Mouse (Mus musculus) heart, postnatal 10 days (tissue): ENCODE measurements at regions not wholly inside any gene's neighbourhood (a gene's known extent, or its start where the extent isn't known, plus 50 kb on each side); places are given as distances from the start of the nearest gene placed in this dataset.

ENCODE experiments used
- DNase-seq, 2 experiments: peaks; one replicate each; pipeline ENCODE4 v3.0.0; 2021
- intact Hi-C: fragments of 180-260 bp; cut with DNase I; formaldehyde crosslinking; loops from one replicate; pipeline ENCODE4 v1.15.1; 2025

DNA sequence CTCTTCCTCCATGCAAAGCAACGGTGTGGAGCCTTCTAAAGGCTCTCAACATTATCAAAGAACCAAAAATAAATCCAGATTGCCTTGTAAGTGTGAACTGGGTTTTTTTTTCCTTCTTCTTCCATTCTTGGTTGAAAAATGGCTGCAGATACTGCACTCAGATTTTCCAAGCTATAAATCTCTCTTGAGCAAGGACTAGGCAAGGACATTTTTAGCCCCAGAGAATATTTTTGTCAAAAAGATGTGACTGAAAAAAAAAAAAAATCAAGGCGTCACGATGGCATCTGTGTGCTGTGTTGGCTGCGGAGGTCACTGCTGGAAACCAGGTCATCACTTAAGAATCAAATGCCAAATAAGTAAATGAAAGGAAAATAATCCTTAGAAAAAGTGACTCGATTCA lies 386.9 kb downstream of the Wdr11 start:
- intact Hi-C loops, result no loop called here
- DNase-seq, result no peak

DNA sequence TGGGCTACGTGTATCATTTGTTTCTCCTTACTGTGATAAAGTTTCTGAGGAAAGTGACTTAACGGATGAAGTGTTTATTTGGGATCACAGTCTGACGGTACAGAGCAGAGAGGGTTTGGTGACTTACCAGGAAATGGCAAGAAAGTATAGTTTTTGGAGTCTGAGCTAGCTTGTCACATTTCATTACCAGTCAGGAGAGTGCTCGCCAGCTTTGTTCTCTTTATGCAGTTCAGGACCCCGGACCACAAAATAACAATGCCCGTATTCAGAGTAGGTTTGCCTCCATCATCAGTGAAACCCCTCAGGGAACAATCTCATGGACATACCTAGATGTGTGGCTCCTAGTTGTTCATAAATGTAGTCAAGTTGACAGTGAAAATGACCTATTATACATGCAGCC lies 387.7 kb downstream of the Wdr11 start:
- intact Hi-C loops, result no loop called here
- DNase-seq, result no peak

DNA sequence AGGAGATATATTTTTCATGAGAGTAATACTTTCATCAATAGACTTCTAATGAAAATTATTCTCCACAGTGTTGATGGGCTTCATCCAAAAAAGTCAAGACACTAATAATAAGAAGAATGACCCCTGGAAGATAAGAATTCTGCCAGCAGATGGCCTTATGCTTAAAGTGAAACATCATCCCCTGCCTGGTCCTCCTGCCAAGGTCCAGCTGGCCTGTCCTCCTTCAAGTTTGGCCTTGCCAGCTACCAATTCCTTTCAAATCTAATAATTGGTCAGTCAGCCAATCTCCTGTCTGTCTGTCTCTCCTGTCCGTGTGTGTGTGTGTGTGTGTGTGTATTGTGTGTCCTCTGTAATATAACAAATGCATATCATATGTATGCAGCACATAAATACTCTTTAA lies 388.8 kb downstream of the Wdr11 start:
- intact Hi-C loops, result no loop called here
- no peak for DNase-seq

DNA sequence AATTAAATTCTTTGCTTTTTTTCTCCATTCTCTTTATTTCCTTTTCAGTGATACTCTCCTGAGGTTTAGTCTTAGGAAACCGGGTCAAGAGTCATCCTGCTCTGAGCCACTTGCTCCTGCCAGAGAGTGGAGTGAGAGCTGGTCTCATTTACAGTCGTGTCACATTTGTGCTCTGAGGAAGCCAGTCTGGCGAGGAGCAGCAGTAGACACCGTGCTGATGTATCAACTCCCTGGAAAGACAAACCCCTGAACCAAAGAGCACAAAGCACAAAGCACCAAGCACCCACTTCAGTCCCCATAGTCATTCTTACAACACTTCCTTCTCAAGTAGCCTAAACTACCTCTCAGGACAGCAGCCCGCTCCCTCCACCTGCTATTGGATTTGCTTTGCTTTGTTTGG lies 390.7 kb downstream of the Wdr11 start:
- intact Hi-C loops, result no loop called here

DNA sequence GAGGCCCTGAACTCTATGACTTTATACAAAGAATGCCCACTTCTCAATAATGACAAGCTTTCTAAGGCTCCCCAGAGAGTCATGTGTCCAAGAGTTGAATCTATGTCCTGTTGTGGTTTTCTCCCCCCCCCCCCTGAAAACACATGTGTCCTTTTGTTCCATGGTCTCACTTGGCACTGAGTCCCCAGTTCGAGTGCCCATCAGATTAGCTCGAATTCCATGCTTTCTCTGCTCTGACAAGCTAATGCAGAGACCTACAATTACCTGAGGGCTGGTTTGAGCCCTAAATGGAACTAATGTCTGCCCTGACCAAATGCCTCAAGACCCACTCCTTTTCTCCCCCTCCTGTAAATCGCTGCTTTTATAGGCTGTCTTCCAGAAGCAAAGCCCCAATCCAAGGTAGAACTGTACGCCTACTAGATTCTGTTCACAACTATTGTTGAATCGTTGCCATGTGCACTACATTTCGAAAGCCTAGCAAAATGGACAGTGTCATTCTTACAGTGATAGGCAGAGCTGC lies 392.0 kb downstream of the Wdr11 start:
- intact Hi-C loops, result no loop called here
- DNase-seq, result peak in 1 of 2 experiments; percentile 21

More for the DNA sequence above, 390.7 kb downstream of the Wdr11 start:
- DNase-seq, result no peak

DNA sequence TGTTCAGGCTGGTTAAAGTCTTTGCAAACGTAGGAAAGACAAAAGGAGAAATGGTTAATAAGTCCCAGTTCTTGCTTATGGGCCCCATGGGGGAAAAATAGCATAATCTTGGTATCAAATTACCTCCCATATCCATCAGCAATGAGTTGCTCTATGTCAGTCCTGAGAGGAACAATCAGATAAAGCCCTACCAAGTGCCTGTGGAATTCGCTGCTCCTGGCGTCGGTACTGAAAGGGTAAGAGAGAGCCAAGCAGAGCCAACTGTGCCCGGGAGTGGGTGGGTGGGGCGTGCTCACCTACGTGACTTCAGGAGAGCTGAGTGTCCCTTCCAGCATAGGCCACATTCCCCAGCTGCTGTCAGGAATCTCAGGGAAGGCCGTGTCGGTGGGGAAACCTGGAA lies 392.7 kb downstream of the Wdr11 start:
- no peak for DNase-seq
- intact Hi-C loops, result no loop called here

DNA sequence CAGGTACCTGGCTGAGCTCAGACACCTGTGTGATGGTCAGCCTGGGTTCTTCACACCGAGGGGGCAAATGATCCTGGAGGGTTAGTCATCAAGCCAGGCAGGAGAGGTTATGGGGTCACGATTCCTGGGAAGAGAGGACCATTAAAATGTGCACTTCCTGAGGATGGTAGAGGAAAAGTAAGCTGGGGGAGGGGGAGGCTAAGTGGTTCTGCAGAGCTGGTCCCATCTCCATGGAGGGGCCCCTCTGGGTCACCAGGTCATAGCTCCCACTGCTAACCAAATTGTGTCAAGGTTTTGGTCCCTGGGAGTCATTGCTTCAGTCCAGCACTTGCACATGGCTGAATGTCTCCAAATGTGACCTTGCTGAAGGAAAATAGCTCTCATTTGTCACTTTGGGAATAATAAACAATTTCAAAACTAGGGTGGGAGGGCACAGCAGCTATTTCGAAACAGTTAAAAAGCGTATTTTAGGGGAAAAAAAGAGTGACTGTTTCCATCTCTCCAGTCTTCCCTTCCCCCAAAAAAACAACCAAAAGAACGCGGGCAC lies 395.5 kb downstream of the Wdr11 start:
- intact Hi-C loops, result no loop called here
- DNase-seq, result no peak

DNA sequence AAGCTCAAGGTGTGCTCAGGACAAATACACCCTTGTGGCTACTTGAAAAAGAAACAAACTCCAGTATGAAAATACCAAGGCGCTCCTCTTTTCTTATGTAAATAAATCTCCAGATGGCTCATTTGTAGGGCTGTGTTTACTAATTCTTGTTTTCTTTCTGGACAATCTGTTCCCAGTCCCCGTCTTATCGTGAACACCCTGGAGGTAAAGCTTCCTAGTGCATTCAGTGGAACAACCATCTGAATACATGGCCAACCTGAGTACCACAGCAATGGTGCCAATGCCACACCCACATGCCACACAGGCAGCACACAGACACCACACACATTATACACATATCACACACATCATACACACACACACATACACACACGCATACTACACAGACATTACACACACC lies 396.1 kb downstream of the Wdr11 start:
- intact Hi-C loops, result no loop called here
- DNase-seq, result no peak

DNA sequence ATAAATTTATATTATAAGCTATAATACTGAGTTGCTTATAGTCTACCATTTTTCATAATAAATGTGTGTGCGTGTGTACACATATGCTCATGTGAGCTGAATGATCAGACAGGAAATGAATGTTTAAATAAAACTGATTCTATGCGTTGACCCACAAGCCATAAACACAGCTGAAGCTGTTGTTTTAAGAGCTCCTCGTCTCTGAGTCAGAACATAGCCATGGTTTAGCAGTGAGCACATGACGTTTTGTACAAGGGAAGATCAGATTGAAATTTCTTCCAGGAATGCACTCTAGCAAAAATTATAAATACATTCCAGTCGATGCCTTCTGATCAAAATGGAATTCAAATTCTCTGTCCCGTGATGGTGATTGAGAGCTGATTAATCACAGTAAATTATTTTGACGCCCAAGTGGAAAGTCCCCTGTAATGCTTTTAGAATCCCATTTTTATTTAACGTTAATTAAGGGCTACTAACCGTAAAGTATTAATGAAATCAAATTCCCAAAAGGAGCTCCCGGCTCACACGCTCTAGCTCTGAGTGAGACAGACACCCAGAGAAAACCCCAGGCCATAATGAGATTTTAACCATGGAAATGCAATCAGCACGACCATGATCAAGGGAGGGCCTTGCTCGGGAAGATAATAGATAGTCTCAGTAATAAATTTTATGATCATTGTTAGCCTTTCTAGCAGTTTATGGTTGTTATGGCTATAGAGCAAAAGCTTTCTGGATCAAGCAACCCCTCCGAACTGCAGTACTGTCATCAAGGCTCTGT lies 402.0 kb downstream of the Wdr11 start:
- intact Hi-C loops, result no loop called here
- DNase-seq, result no peak

DNA sequence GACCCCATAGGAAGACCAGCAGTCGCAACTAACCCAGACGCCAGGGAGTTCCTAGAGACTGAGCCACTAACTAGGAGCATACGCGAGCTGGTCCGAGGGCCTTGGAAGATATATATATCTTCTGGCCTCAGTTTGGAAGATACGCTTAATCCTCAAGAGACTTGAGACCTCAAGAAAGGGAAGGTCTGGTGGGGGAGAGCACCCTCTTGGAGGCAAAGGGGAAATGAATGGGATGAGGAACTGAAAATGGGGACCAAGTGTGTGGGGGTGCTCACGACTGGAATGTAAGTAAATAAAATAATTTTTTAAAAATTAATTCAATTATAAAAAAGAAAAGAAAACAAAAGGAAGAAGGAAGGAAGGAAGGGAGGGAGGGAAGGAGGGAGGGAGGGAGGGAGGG lies 403.9 kb downstream of the Wdr11 start:
- intact Hi-C loops, result no loop called here
- no peak for DNase-seq

DNA sequence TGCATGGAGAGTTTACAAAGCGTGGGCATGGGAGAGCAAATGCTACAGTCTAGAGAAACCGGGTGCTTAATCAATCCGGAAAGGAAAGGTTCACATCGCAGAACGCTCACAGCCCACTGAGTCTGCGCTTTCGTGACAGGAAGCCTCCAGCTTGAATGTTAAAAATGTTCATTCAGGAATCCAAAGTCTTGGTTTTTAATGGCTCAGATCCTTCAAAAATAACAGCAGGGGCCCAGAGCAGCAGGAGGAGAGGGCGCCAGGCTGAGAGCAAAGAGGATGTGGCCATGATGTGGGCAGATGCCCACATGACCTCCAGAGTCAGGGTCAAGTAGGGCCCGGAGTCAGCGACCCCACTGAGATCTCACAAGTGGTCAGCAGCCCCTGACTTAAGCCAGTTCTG lies 409.4 kb downstream of the Wdr11 start:
- DNase-seq, result no peak

DNA sequence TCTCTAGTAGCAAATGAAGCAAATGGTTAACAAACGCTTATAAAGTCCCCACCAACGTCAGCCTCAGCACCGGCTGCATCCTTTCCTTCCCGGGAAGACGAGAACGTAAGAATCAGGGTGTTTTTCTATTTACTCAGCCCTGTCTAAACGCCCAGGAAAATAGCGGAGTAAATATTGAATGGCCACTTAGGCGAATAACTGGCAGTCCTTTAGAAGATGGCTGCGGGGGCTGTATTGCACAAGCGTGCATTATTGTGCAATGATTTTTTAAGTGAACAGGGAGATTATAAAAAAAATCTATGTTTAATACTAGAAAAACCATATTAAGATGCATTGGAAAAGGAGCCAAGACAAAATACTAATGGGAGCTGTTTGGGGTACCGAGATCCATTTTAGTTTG lies 410.3 kb downstream of the Wdr11 start:
- intact Hi-C loops, result no loop called here
- DNase-seq, result no peak

More for the DNA sequence above, 409.4 kb downstream of the Wdr11 start:
- intact Hi-C loops, result no loop called here

DNA sequence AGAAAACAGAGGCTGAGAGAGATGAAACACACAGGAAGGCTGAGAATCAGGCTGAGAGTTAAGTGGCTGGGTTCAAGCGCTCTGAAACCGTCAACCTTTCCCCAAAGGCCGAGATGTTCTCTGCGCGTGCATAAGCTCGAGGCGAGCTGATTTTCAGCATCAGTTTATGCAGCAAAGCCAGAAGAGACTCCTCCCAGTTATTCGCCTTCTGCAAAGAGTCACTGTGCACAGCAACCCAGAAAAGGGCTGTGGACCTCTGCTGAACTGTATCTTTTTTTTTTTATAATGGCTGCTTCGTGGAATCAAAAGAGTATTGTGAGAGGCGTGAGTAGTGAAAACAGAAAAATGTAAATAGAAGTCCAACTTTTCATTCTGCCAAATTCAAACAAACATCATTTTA lies 413.7 kb downstream of the Wdr11 start:
- intact Hi-C loops, result no loop called here
- DNase-seq, result no peak

DNA sequence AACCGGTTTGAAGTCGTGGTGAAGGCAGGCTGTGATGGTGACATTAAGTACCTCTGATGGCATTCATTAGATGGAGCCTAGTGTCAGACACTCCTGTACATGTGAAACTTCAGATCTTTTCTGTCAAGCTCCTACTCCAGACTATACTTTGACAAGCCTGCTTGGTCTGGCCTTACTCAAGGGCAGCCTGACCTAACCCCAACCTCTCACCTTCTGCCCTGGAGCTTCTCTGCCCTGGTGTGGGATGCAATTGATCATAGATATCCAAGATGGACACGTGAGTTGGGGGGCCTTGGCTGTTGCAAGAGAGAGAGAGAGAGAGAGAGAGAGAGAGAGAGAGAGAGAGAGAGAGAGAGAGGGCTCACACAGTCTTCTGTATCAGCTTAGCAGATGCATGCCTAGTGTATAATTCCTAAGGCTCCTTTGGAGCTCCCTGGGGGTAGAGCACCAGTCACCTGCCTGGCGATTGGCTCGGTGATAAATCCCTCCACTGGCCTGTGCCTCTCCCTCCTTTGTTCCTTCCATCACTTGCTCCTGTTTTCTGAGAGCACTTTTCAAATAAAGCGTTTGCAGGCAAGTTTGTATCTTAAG lies 416.4 kb downstream of the Wdr11 start:
- intact Hi-C loops, result no loop called here
- DNase-seq, result no peak

DNA sequence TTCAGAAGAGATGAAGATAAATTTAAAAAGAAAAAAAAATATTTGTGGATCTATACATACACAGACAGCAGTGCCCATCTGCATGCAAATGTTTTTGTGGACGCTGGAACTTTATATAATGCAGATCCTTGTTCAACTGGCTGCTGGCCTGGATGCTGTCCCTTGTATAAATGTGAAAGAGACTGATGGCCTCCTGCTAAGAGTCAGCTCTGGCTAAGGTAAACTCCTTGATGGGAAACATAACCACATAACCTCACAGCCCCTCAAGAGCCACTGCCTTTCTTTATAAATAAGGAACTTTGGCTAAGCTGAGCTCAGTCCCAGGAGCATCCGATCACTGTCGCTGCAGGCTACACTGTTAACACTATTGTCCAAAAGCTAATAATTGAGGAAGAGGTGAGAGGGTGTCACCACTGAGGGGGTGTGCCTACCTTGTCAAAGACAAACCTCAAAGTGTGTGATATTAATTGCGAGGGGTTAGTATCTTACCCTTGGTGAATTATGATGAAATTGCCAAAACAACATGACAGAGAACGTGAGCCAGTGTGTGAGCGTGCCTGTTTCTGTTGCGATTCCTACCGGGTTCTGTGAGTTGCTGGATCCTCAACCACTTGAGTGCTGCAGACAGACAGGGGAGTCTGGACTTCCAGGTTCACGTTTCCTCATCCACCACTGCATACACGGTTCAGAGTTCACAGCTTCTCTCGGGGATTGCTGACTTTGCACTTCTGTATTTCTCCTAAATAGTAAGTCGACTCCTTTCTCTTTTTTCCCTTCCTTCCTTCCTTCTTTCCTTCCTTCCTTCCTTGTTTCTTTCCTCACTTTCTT lies 417.1 kb downstream of the Wdr11 start:
- intact Hi-C loops, result no loop called here
- no peak for DNase-seq

DNA sequence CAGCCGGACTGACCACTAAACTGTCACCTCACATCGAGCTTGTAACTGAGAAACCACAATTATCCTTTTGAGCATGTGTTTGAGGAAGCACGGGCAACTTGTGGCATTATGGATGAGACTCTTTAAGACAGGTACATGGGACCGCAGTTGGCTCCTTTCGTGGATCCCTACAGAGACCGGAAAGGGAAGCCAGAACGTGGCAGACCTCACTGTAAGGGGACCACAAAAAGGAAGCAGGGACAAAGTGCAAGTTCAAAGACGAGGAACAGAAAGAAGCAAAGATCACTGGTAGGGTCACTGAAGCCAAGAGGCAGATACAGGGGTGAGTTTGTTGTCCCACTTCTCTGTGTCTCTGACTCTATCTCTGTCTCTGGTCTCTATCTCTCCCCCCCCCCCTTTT lies 420.4 kb downstream of the Wdr11 start:
- no peak for DNase-seq
- intact Hi-C loops, result no loop called here

DNA sequence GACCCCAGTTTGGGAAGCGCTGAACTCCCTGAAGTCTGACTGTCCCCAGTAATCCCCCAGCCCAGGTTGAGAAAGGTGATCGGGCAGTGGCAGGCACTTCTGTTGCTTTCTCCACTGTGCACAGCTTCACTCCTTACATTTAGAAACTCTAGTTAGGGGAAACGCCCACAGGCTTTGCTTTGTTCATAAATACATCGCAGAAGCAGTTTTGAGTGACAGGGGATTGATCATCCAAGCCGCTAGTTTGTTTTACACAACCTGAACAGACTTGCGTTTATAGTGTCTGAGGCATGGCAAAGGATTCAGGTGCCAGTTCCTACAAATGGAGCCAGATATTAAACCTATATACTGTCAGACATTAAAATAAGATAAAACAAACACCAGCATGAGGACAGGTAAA lies 421.4 kb downstream of the Wdr11 start:
- intact Hi-C loops, result no loop called here
- no peak for DNase-seq

DNA sequence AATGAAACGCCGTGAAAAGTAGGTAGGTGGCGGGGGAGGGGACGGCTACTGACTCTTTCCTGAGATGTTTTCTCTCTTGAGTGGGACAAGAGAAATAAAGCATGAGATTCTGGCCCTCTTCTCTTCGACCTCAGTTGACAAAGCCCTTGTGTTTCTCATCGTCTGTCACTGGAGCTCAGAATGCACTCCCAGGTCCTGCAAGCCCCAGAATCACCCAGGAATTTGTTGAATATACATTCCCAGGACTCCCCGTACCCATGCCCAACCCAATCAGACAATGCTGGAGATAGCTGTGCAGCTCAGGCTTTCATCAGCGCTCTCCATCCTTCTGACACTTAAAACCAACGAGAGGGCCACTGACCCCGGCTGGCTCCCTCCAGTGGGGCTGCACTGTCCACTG lies 422.9 kb downstream of the Wdr11 start:
- intact Hi-C loops, result no loop called here

DNA sequence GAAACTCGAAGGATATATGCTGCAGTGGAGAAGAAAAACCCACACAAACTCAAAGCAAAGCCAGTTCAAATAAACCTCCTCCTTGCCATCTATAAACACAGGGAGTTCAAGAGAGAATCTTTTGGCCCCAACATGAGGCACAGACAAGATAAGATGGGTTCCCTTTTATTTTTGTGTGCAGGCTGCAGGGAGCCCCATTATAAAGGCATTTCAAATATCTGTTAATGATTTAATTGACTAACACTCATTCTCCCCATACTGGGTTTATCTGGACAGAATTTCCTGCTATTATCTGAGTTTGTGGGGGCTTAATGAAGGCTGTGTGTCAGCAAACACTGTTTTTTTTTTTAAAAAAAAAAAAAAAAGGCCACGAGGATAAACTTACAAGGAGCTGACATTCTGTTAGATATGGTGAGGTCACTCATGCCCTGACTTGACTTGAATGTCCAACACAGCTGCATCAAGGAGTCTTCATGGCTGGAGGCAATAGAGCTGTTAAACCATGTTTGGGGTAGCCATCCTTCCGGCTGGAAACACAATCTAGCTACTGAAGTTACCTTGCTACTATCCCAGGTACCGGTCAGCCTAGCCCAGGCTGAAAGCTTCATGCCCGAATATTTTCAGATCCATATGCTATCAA lies 423.8 kb downstream of the Wdr11 start:
- intact Hi-C loops, result no loop called here
- DNase-seq, result peak in 1 of 2 experiments; percentile 5

More for the DNA sequence above, 422.9 kb downstream of the Wdr11 start:
- no peak for DNase-seq

DNA sequence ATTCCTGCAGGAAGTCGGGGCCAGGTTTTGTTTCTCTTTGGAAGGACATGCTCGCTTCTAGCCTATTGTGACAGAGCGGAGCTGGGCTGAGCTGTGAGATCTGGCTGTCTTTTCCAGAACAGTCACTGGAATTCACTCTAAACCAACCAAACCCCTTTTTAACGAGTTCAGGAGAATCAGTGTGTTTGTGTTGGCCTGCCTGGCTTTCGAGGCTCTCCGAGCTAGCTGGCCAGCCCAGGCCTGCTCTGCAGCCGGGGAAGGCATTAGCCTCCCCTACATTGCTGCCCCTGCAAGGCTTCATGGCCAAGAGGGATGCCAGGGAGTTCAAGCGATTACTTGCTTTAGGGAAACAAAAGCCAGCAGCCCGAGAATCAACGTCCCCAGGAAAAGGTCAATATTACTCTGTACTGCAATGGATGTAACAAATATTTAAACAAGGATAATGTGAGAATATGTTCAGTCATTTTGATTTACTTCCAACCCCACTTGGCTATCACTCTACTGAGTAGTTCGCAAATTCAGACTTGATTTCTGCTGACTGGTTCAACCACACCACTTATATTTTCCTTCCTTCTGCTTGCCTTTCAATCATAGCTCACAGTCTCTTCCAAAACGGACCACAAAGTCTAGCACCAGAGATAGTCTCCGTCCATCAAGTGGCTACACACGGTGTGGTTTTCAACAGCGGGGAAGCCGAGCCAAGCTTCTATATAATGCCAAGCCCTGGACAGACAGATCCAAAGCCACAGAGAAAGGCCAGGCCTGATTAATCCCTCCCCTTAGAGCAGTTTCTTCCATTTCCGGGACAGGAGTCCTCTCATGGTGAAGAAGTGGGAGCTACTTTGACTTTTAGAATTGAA lies 424.6 kb downstream of the Wdr11 start:
- intact Hi-C loops, result no loop called here
- peak; percentile 24 to 34 for DNase-seq
